Mouse (Mus musculus) liver, adult 2 months (tissue): Measurements from ENCODE around the gene Sos2. TPM values are rescaled to one million over a fixed set of nuclear protein-coding genes. Genes with fewer than 3 reads are reported as not detected.
A peak's percentile ranks its signal among the peaks of the same experiment; 100 is the strongest.
"Not testable (repeated sequence)": the region's sequence is repeated elsewhere in the genome, so short reads cannot be mapped to it uniquely, and the experiment has no call there.

Experiments
- DNase-seq: peaks from one replicate; pipeline ENCODE4 v3.0.0-alpha.2; 2011; ENCODE audit warnings: low read depth, low spot score; ENCODE audit errors: extremely low read depth
- H3K27ac ChIP-seq: fragments of 200-500 bp; replicated peaks from 2 replicates; pipeline ENCODE4 v1.5.1; 2012; ENCODE audit warnings: low read depth, mild to moderate bottlenecking, control low read depth, inconsistent platforms, low read length; ENCODE audit not compliant: insufficient read depth
- H3K27me3 ChIP-seq: fragments of 200-500 bp; 2 replicates; pipeline ENCODE4 v1.6.1; 2012; ENCODE audit warnings: mild to moderate bottlenecking, moderate library complexity, low read length, inconsistent platforms; ENCODE audit not compliant: control insufficient read depth, insufficient read depth
- H3K36me3 ChIP-seq: fragments of 200-500 bp; 2 replicates; pipeline ENCODE4 v1.6.1; 2012; ENCODE audit warnings: low read length, inconsistent platforms; ENCODE audit not compliant: control insufficient read depth, insufficient read depth
- H3K4me1 ChIP-seq: fragments of 200-500 bp; 2 replicates; pipeline ENCODE4 v1.6.1; 2011; ENCODE audit warnings: low read length; ENCODE audit not compliant: control insufficient read depth, insufficient read depth
- H3K4me3 ChIP-seq: fragments of 200-500 bp; 2 replicates; pipeline ENCODE4 v1.5.1; 2011; ENCODE audit warnings: low read depth, mild to moderate bottlenecking, control low read depth, low read length, moderate library complexity; ENCODE audit not compliant: insufficient read depth
- H3K79me2 ChIP-seq: fragments of 200-500 bp; 2 replicates; pipeline ENCODE4 v1.6.1; 2012; ENCODE audit warnings: inconsistent platforms, mild to moderate bottlenecking, low read length, moderate library complexity; ENCODE audit not compliant: control insufficient read depth, insufficient read depth
- H3K9ac ChIP-seq: fragments of 200-500 bp; 2 replicates; pipeline ENCODE4 v1.6.1; 2012; ENCODE audit warnings: low read depth, mild to moderate bottlenecking, control low read depth, inconsistent platforms, low read length
- CTCF ChIP-seq: fragments of 200-500 bp; IDR thresholded peaks from 2 replicates; pipeline ENCODE4 v1.5.1; 2011; ENCODE audit warnings: low read depth, low read length, control low read depth
- POLR2A ChIP-seq: fragments of 200-500 bp; IDR thresholded peaks from 2 replicates; pipeline ENCODE4 v1.6.1; 2011; ENCODE audit warnings: low read length, control low read depth; ENCODE audit not compliant: insufficient read depth; ENCODE audit errors: extremely low read depth
- WGBS: fragments of 180-500 bp; shearing (Covaris S2); methylation state at CpG from one replicate; pipeline ENCODE4 v1.1.7; 2018; 5-methylcytosine and 5-hydroxymethylcytosine counted together
- polyA plus RNA-seq: library from polyadenylated mRNA; depleted of rRNA; stranded (reverse); fragments of >200 nt; gene quantifications from 2 replicates; pipeline ENCODE4 v1.2.3, GENCODE M21; 2012
- total RNA-seq: library from RNA; depleted of rRNA; stranded (reverse); fragments of >200 nt; gene quantifications from 2 replicates; pipeline ENCODE4 v1.2.3, GENCODE M21; 2014

Gene Sos2
- total and polyA plus RNA-seq, 2 experiments, result 7.3 to 11.1 TPM

DNA sequence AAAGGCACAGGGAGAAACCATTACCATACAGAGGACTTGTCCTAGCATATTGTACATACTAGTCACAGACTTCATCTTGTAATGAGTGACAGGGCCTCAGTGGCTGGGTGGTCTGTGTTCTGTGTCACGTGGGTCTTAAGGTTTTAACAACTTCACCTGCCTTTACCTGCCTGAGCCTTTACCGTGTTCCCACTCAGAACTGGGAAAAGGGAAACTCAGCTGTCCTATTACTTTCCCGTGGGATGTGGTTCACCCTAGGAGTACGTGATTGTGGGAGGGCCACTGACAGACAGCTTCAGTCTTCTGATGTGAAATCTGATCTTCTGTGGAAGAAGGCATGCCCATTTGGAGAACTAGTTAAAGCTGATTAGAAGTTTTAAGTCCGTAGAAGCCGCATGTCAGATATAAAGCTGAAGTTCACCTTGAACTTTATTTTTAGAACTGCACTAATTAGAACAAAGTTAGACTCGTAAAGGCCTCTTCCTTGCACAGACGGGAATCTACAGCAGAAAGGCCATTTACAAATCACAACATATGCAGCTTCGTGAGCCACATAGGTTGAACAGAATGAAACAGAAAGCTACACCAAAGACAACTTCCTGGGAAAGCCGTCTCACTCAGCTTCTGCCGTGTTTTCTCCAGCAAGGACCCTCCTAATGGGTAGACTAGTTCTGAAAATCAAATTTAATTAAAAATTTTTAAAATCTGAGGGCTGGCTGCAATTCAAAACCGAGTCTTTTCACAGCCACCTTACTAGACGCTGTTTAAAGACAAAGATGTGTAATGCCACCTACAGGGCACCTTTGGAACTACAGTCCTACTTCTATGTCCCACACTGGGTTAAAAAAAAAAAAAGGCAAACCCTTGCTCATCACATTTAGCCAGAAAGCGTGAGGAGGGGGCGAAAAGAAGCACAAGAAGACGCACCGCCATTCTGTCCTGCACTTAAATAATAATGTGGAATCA is 107.5 kb downstream of the Sos2 start:
- no peaks in the 10 kb centered on the region for H3K79me2 ChIP-seq
- H3K9ac ChIP-seq, result peak overlapping the region; percentile 68
- peaks cover 4% of the 10 kb centered on the region for H3K36me3 ChIP-seq
- no peak overlapping the region for H3K27ac ChIP-seq
- WGBS, result 8% methylated on average over 17 of the region's 17 CpGs
- 0 out of 2 replicates have a peak, but pooled peaks have one; percentile 18 for TF ChIP-seq CTCF
- TF ChIP-seq POLR2A, result no peak
- DNase-seq, result peak; percentile 71
- H3K4me1 ChIP-seq, result peaks cover 7% of the 10 kb centered on the region
- H3K4me3 ChIP-seq, result peak overlapping the region; percentile 74
- H3K27me3 ChIP-seq, result no peaks in the 10 kb centered on the region

DNA sequence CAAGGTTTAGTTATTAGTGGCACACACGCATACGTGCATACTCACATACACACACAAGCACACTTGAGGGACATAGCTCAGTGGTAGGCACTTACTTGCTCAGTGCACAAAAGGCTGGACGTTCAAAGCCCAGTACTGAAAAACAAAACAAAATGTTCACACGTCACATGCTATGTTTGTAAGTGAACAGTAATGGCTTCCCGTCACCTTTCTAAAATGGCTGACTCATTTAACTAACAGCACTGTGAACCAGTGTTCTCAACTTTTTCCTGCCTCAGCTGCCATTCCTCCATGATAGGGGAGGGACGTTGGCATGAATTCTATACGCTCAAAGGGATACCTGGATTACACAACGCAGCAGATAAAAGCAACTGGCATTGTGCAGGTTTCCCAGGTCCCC is 108.4 kb downstream of the Sos2 start:
- Histone ChIP-seq H3K36me3 (peaks cover 2% of the 10 kb centered on the region; the same call in 1 of the 2 replicates), H3K4me3 (no peak overlapping the region), H3K27ac (no peak overlapping the region), H3K4me1 (peaks cover 7% of the 10 kb centered on the region), H3K9ac (no peak overlapping the region), H3K79me2 (no peaks in the 10 kb centered on the region), H3K27me3 (no peaks in the 10 kb centered on the region)
- TF ChIP-seq CTCF, result no peak
- no peak for TF ChIP-seq POLR2A
- WGBS, result 85% methylated on average over 8 of the region's 8 CpGs
- no peak for DNase-seq

- no peak overlapping the region for H3K4me3 ChIP-seq
- no peaks in the 10 kb centered on the region for H3K79me2 ChIP-seq
- 95% methylated on average over 3 of the region's 3 CpGs for WGBS
- H3K27me3 ChIP-seq, result no peaks in the 10 kb centered on the region
- peaks cover 7% of the 10 kb centered on the region for H3K4me1 ChIP-seq
- H3K27ac ChIP-seq, result no peak overlapping the region
- H3K36me3 ChIP-seq, result no peaks in the 10 kb centered on the region
- no peak for DNase-seq
- no peak overlapping the region for H3K9ac ChIP-seq
- TF ChIP-seq CTCF, result no peak
- no peak for TF ChIP-seq POLR2A
These were observed 111.7 kb downstream of the Sos2 start for GRCm38 (mm10) chr12:69569926-69570325.

DNA sequence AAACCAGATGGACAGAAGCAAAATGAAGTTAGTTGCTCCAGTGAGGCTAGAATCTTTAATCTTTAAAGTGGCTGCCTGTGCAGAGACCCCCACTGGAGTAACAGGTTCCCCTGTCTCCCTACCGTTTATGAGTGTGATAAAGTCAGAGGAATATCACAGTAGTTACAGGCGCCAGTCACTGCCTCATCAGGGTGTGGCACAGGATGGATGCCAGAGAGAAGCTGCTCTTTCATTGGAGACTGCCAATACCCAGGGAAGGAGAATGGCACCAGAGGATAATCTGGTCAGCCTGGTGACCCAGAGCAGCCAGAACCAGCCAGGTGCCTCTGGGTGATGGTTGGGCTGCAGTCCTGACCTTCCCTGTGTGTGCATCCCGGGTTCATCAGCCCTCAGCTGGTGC is 113.4 kb downstream of the Sos2 start:
- H3K4me1 ChIP-seq, result no peaks in the 10 kb centered on the region
- no peak for TF ChIP-seq POLR2A
- no peak overlapping the region for H3K27ac ChIP-seq
- H3K27me3 ChIP-seq, result no peaks in the 10 kb centered on the region
- H3K36me3 ChIP-seq, result no peaks in the 10 kb centered on the region
- no peak overlapping the region for H3K9ac ChIP-seq
- no peaks in the 10 kb centered on the region for H3K79me2 ChIP-seq
- WGBS, result 87% methylated on average over 3 of the region's 3 CpGs
- no peak for DNase-seq
- no peak overlapping the region for H3K4me3 ChIP-seq

GRCm38 (mm10) chr12:69561006-69561405 is 120.6 kb downstream of the Sos2 start:
- H3K79me2 ChIP-seq, H3K9ac ChIP-seq, DNase-seq, H3K4me3 ChIP-seq, H3K27me3 ChIP-seq, H3K36me3 ChIP-seq, H3K4me1 ChIP-seq, H3K27ac ChIP-seq: not testable (repeated sequence)
- WGBS, result 83% methylated on average over 6 of the region's 6 CpGs

DNA sequence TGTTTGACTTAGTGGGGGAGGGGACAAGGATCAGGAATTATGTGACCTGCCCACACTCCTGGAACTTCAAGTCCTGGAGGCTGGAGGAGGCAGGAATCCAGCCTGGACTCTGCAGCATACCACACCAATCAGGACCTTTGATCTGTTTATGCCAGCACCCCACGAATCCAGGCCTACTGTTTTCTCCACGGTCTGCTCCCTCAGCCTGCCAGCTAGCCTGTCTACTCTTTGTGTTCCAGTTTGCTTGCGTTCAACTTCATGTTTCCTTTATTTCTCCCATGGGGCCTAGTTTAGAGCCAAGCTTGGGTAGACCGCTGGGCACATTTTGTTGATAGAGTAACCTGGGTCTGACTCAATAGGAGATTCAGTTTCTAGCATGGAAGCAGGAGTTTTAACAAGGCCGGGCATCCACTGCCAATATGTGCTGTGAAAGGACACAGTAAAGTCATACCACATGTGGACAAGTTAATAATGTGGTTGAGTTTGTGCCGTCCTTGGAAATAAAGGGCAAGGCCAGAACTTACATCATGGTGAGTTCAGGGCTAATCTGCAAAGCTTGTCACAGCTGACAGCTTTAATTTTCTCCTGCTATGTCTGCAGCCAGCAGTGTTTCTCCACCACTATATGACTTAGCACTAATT is 125.3 kb downstream of the Sos2 start:
- Histone ChIP-seq H3K4me1 (no peaks in the 10 kb centered on the region), H3K36me3 (no peaks in the 10 kb centered on the region), H3K4me3 (no peak overlapping the region), H3K27me3 (no peaks in the 10 kb centered on the region), H3K9ac (no peak overlapping the region), H3K27ac (no peak overlapping the region), H3K79me2 (no peaks in the 10 kb centered on the region)
- peak; percentile 29 for DNase-seq
- WGBS, result 46% methylated on average over 6 of the region's 6 CpGs
- TF ChIP-seq CTCF (no peak), POLR2A (no peak)
